Mouse (Mus musculus): ENCODE measurements around the gene Trpm8. TPM values are rescaled to one million over a fixed set of nuclear protein-coding genes. Genes with fewer than 3 reads are reported as not detected.

Gene Trpm8
- polyA plus RNA-seq, 1 experiment from 2014 or later: 0.01 TPM

DNA sequence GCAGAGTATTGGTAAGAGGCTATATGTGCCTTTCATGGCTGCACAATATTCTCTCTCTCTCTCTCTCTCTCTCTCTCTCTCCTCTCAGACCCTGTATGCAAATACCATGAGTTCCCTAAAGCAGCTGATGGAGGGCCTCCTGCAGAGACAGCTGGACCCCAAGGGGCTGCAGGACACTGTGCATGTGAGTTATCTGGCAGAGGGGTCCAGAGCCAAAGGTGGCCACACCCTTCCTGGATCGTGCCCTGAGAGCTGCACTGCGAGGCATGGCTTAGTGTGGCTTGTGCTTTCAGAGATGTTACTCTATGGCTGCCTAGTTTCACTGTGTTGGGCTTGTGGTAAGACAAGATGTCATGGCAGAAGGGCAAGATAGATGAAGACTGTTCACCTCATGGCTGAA, 29.8 kb upstream of the Trpm8 start:
- no peak for ATAC-seq
- TF ChIP-seq CTCF (IDR thresholded peaks at IDR 0.05): no peak
- POLR2A ChIA-PET: no interaction called here
- H3K27me3 ChIP-seq: no peaks in the 10 kb centered on the region
- DNase-seq (ENCODE audit: low read depth, low spot score): no peak
- in situ Hi-C loops (cut with MboI; ENCODE audit: low pct_unique_long_range_greater_than_20kb): no loop called here
- CTCF ChIA-PET: interaction anchor here (0.7 to 1.8 kb wide), 5 partner anchors 8 to 86 kb away, joined by 3 to 6 read pairs (median 4); no protein-coding TSS in a partner anchor

DNA sequence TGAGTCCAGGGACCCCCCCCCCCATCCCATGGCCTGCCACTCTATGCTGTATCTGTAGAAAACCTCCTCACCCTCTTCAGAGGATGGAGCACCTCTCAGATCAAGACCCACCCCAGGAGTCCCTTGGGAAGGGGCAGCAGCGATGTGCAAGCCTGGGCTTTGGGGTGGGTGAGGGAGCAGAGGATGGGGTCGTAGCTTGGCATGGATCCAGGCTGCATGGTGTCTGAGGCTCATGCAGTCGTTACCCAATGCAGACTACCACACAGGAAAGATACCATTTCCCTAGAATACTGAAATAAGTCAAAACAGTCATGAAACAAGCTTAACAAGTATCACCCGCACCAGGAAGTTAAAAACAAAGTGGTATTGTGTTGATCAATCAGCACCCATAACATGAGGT, 28.8 kb upstream of the Trpm8 start:
- CTCF ChIA-PET: interaction anchor here (1.1 to 1.9 kb wide), 7 partner anchors 7 to 87 kb away, joined by 3 to 6 read pairs (median 4); partner anchors contain the start of genes Hjurp, Trpm8 and Ugt1a1
- in situ Hi-C loops (cut with MboI; ENCODE audit: low pct_unique_long_range_greater_than_20kb): no loop called here
- DNase-seq (ENCODE audit: low read depth, low spot score) (no peak), ATAC-seq (no peak)
- TF ChIP-seq CTCF (IDR thresholded peaks at IDR 0.05): no peak
- H3K27me3 ChIP-seq: no peaks in the 10 kb centered on the region
- POLR2A ChIA-PET: no interaction called here

DNA sequence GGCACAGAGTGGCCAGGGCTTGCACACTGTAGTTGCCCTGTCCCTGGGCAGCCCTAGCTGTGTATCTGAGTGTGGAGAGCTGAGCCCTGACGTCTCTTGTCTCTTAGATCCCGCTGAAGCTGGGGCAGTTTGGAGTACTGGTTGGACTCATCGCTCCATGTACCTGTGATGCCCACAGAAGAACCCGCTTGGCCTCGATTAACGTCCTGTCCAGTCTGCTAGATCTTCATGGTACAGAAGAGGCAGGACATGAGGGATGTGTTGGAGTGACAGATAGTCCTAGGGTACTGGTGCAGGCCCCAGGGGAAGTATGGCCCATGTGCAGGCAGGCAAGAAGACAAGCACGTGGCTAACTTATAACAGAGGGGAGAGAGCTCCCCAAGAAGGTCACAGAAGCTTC, 27.9 kb upstream of the Trpm8 start:
- TF ChIP-seq CTCF (IDR thresholded peaks at IDR 0.05): no peak
- CTCF ChIA-PET: interaction anchor here (1.2 to 1.9 kb wide), 4 partner anchors 13 to 38 kb away, joined by 3 to 6 read pairs (median 4); partner anchors contain the start of genes Hjurp, Trpm8 and Ugt1a1

DNA sequence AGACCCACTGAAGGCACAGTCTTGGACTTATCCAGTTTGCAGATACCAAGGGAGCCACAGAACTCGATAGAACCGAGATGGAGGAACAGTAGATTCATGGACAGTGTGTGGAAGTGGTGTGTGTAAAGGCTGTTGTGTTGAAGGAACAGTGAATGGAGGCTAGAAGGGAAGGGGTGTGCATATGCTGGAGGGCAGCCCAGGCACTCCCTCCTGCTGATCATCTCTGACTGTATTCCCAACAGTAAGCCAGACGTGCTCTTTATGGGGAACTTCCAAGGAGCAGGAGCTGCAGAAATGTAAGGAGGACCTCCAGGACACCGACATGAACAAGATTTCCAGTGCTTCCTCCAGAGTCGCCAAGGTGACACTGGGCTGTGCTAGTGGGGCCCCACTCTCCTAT, 27.4 kb upstream of the Trpm8 start:
- no peak for TF ChIP-seq CTCF (IDR thresholded peaks at IDR 0.05)
- no peak for ATAC-seq
- CTCF ChIA-PET: interaction anchor here (1.9 kb wide), 1 partner anchor 13 kb away, joined by 5 read pairs; no protein-coding TSS in a partner anchor
- POLR2A ChIA-PET: interaction anchor here (1.1 to 1.3 kb wide), 2 partner anchors 14 to 43 kb away, joined by 3 to 4 read pairs; no protein-coding TSS in a partner anchor
- no peak for DNase-seq (ENCODE audit: low read depth, low spot score)
- H3K27me3 ChIP-seq: no peaks in the 10 kb centered on the region
- in situ Hi-C loops (cut with MboI; ENCODE audit: low pct_unique_long_range_greater_than_20kb): no loop called here

More for the DNA sequence above, 27.9 kb upstream of the Trpm8 start:
- no peaks in the 10 kb centered on the region for H3K27me3 ChIP-seq
- POLR2A ChIA-PET: interaction anchor here (1.1 to 1.3 kb wide), 2 partner anchors 14 to 42 kb away, joined by 3 to 4 read pairs; no protein-coding TSS in a partner anchor
- no peak for ATAC-seq
- in situ Hi-C loops (cut with MboI; ENCODE audit: low pct_unique_long_range_greater_than_20kb): no loop called here
- no peak for DNase-seq (ENCODE audit: low read depth, low spot score)

DNA sequence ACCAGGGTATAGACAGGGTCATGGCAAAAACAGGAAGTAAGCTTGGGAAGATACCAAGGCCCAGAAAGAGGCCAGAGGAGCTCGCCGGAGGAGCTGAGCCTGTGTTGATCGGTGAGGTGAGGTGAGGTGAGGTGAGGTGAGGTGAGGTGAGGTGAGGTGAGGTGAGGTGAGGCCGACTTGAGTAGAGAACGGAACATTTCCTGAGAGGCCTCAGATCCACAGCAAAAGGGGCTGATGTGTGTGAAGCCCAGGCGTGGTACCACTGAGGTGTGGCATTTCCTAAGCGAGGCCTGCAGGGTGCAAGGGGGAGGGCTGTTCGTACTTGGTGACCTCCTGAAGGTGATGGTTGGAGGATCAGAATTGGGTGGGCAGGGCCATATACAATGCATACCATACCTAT, 24.4 kb upstream of the Trpm8 start:
- in situ Hi-C loops (cut with MboI; ENCODE audit: low pct_unique_long_range_greater_than_20kb): no loop called here
- ChIA-PET POLR2A (no interaction called here), CTCF (interaction anchor here (0.8 to 1.8 kb wide), 5 partner anchors 8 to 37 kb away, joined by 3 to 6 read pairs (median 4); partner anchors contain the start of genes Hjurp and Trpm8)
- no peak for DNase-seq (ENCODE audit: low read depth, low spot score)
- no peaks in the 10 kb centered on the region for H3K27me3 ChIP-seq
- ATAC-seq: no peak
- no peak for TF ChIP-seq CTCF (IDR thresholded peaks at IDR 0.05)

DNA sequence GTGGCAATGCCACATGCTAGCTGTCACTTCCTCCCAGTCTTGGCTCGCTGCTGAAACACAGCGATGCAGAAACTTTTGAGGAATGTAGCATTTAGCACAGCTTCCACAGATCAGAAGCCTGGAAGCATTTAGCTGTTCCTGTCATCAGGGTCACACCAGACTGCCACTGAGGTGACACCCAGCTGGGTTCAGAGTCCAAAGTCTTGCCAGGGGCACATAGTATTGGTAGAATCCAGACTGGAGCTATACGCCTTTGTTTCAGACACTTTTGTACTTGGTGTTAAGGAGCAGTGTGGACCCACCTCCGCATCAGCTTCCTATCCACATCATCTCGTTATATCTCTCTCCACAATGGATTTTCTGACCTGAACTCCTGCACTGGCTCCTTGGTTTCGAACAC, 23.9 kb upstream of the Trpm8 start:
- TF ChIP-seq CTCF (IDR thresholded peaks at IDR 0.05): no peak
- DNase-seq (ENCODE audit: low read depth, low spot score) (no peak), ATAC-seq (no peak)
- H3K27me3 ChIP-seq: no peaks in the 10 kb centered on the region
- in situ Hi-C loops (cut with MboI; ENCODE audit: low pct_unique_long_range_greater_than_20kb): no loop called here
- ChIA-PET CTCF (interaction anchor here (0.8 to 1.8 kb wide), 4 partner anchors 8 to 24 kb away, joined by 3 to 6 read pairs (median 4); partner anchors contain the start of genes Hjurp and Trpm8), POLR2A (interaction anchor here (0.7 kb wide), 1 partner anchor 95 kb away, joined by 3 read pairs; no protein-coding TSS in a partner anchor)

DNA sequence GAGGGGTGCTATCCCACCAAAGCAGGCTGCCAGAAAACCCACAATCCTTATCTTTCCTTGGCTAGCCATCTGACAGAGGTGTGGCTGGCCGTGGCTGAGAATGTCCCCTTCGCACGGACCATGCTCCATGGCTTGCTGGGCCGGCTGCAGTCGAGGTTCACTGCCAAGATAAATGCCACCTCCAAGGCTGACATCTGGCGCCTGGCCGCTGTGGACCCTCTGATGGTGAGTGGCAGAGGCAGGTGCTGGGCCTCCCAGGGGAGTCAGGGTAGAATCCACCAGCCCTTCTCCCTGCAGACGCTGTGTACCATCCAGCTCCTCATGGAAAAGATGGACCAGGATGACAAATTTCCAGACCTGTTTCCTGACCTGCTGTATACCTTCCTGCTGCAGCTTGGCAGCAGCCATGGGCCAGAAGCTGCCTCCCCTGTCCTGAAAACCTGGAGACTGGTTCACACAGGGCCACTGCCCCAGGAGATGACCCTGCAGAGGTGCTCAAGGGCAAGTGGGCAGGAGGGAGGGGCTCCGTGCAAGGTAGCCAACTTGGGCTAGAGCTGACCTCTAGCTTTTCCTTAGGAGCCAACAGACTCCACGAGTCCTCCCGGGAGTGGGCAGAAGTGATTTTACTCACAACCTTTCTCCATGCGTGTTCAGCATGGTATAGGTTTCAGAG, 22.5 kb upstream of the Trpm8 start:
- in situ Hi-C loops (cut with MboI; ENCODE audit: low pct_unique_long_range_greater_than_20kb): no loop called here
- CTCF ChIA-PET: interaction anchor here (1.1 to 1.2 kb wide), 2 partner anchors 12 to 29 kb away, joined by 3 read pairs; no protein-coding TSS in a partner anchor
- DNase-seq (ENCODE audit: low read depth, low spot score) (no peak), ATAC-seq (no peak)
- no peaks in the 10 kb centered on the region for H3K27me3 ChIP-seq
- POLR2A ChIA-PET: no interaction called here
- TF ChIP-seq CTCF (IDR thresholded peaks at IDR 0.05): no peak

DNA sequence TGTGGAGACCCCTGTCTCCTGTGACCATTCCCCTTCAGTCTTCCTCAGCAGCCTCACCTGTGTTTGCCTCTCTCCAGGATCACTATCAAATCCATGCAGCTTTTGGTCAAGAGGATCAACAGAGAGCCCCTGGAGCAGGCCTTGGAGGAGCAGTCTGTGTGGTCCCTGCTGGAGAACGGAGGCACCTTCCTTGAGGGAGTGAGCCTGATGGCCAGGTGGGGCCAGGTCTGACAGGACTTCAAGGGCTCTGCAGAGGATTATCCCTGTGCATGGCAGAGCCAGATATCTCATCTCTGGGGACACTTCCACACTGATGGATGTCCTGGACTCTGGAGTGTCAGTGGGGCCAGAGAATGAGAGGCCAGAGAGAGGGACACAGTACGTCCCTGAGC, 22.0 kb upstream of the Trpm8 start:
- DNase-seq (ENCODE audit: low read depth, low spot score): no peak
- no peaks in the 10 kb centered on the region for H3K27me3 ChIP-seq
- in situ Hi-C loops (cut with MboI; ENCODE audit: low pct_unique_long_range_greater_than_20kb): no loop called here
- ChIA-PET POLR2A (no interaction called here), CTCF (interaction anchor here (1.1 to 1.2 kb wide), 2 partner anchors 13 to 28 kb away, joined by 3 read pairs; no protein-coding TSS in a partner anchor)
- no peak for TF ChIP-seq CTCF (IDR thresholded peaks at IDR 0.05)
- ATAC-seq: no peak

DNA sequence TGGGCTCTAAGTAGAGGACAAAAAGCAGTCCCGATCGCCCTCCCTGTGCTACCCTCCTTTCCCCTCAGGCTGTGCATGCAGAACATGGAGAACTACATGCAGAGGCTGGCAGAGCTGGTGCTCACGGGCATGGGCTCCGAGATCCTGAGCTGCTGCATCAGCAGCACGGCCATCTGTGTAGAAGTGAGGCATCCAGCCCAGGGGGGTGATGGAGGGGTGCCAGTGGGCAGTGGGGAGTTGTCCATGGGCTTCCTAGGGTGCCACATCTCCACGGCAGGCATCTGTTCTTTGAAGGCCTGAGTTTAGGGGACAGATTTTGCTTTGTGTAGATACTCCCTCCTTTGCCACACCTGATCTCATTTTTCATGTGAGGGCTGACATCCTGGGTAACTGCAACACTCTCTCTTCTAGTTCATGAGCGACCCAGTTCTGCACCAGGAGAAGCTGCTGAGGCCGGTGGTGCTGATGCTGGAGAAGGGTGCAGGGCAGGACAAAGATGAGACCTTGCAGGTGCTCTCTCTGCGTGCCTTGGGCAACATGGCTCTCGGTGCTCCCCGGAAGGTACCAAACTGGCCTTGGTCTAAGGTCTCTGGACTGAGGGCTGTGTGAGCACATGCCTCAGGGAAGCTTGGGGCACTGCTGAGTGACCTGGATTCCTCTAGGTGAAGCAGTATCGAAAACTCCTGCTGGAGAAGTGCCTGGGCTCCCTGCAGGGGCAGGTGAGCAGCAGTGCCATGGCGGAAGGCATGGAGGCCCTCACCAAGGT, 21.3 kb upstream of the Trpm8 start:
- ChIA-PET CTCF (interaction anchor here (0.7 to 2.1 kb wide), 5 partner anchors 8 to 32 kb away, joined by 3 to 8 read pairs (median 4); partner anchors contain the start of genes Hjurp and Trpm8), POLR2A (interaction anchor here (1.2 kb wide), 1 partner anchor 22 kb away, joined by 4 read pairs; the partner anchor contains the start of genes Hjurp and Trpm8)
- ATAC-seq (no peak), DNase-seq (ENCODE audit: low read depth, low spot score) (no peak)
- H3K27me3 ChIP-seq: no peaks in the 10 kb centered on the region
- TF ChIP-seq CTCF (IDR thresholded peaks at IDR 0.05): no peak
- in situ Hi-C loops (cut with MboI; ENCODE audit: low pct_unique_long_range_greater_than_20kb): no loop called here
